Mouse (Mus musculus): ENCODE data around the gene Oxld1.

DNA sequence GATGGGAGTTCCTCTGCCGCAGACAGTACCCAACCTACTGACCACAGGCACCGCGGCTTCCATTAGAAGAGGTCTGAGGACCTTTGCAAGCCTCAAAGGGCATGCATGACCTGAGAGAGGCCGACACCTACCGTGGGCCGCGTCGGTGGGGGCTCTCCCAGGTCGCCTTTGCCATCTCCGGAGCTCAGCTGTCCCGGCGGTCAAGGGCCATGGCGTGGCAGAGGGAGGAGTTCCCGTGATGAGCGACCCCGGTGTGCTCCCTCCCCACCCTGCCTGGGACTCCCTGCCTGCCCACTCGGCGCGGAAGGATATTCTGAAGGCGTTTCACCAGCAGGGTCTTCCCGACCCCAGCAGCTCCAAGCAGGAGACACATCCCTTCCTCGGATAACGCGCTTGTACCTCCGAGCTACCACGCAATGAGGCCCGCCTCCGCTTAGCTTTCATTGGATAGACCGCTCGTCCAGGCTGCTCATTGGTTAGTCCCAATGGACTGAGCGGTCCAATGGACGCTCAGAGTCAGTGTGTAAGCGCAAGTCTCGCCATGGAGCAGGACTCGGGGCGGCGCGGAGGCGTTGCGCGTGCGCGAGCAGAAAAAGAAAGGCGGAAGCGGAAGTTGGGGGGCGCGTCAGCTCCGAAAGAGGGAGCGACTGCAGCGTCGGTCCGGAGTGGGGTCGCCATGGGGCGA lies 9.3 kb upstream of the Oxld1 start, which contains the start of gene Arl16:
- no peak for TF ChIP-seq CTCF (IDR thresholded peaks at IDR 0.05; ENCODE audit: borderline replicate concordance, insufficient read depth, low read depth, low read length)
- TF ChIP-seq POLR2A (IDR thresholded peaks at IDR 0.05; ENCODE audit: borderline replicate concordance, insufficient read depth, low read length) = peak; percentile 86

Data from cerebellum, adult 2 months (tissue).